Mouse (Mus musculus): ENCODE results near the gene Hs3st3b1. TPM values are rescaled to one million over a fixed set of nuclear protein-coding genes. Genes with fewer than 3 reads are reported as not detected.

The Hs3st3b1 gene
- polyA plus RNA-seq, 1 experiment from 2014 or later, result 33.2 TPM

DNA sequence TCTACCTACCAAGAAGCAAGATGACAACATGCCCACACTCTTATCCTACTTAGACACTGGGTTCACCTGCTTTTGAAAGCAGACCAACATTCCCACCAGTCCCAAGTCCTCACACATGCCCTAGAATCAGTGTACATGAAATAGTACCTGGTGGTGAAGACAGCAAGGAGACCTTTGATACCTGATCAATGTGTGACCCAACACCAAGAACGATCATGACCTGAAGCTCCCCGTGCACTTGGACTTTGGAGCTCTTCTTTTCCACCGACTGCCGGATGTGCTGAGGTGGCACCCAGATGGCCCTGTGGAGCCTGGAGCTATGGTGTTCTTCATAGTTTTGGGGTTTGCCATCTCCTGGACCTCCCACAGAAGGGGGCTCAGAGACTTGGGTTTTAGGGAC lies 43.5 kb downstream of the Hs3st3b1 start:
- H3K9ac ChIP-seq, result no peak overlapping the region
- no peak overlapping the region for H3K27ac ChIP-seq
- no peak overlapping the region for H3K4me2 ChIP-seq
- 92% methylated on average over 4 of the region's 4 CpGs for WGBS
- H3K4me3 ChIP-seq (replicated peaks), result no peak overlapping the region
- no peaks in the 10 kb centered on the region for H3K9me3 ChIP-seq (replicated peaks)
- H3K36me3 ChIP-seq, result no peaks in the 10 kb centered on the region
- peaks cover 22% of the 10 kb centered on the region for H3K4me1 ChIP-seq
- ATAC-seq (replicated peaks; ENCODE audit: low FRiP score), result no peak
- H3K27me3 ChIP-seq, result peaks cover 14% of the 10 kb centered on the region; the same call in 1 of the 2 replicates

DNA sequence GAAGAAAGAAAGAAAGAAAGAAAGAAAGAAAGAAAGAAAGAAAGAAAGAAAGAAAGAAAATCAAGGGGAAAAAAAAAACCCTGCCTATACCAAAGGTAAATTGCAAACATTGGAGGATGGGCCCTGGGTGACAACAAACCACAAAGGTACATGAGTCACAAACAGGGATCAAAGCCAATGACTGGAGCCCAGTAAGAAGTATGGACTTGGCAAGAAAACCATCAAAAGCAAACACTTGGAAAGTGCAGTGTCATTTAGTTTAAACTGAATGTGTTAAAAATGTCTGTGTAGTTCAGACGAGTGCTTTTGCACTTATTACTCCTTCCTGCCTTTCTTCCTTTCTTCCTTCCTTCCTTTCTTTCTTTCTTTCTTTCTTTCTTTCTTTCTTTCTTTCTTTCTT lies 59.3 kb downstream of the Hs3st3b1 start:
- H3K4me2 ChIP-seq, result no peak overlapping the region
- no peak for ATAC-seq (replicated peaks; ENCODE audit: low FRiP score)
- H3K9ac ChIP-seq, result no peak overlapping the region
- H3K4me1 ChIP-seq, result peaks cover 21% of the 10 kb centered on the region
- H3K36me3 ChIP-seq, result no peaks in the 10 kb centered on the region
- H3K27me3 ChIP-seq, result no peaks in the 10 kb centered on the region; the same call in 1 of the 2 replicates
- H3K9me3 ChIP-seq (replicated peaks), result no peaks in the 10 kb centered on the region
- 60% methylated on average over 1 of the region's 1 CpGs for WGBS
- no peak overlapping the region for H3K4me3 ChIP-seq (replicated peaks)
- H3K27ac ChIP-seq, result no peak overlapping the region

DNA sequence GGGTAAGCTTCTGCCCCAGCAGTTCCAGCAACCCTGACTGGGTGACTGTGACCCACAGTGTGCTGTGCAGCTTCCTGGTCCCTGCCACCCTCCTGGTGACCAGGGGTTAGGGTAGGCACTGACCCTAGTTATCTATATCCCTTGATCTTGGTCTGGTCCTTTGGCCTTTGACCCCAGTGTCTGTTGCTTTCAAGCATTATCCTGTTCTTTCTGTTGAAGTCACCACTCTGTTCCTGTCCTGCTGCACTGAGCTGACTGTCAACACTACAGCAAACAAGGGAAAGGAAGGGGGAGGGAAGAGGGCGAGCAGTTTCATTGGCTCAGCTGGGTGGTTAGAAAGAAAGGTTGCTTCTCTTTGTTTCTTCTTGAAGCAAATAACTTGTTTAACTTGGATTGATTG lies 60.1 kb downstream of the Hs3st3b1 start:
- Histone ChIP-seq H3K9me3 (replicated peaks) (no peaks in the 10 kb centered on the region), H3K4me1 (peaks cover 21% of the 10 kb centered on the region), H3K27ac (no peak overlapping the region), H3K4me3 (replicated peaks) (no peak overlapping the region), H3K36me3 (no peaks in the 10 kb centered on the region), H3K9ac (no peak overlapping the region), H3K4me2 (no peak overlapping the region), H3K27me3 (no peaks in the 10 kb centered on the region; the same call in 1 of the 2 replicates)
- ATAC-seq (replicated peaks; ENCODE audit: low FRiP score), result no peak
- WGBS, result 44% methylated on average over 1 of the region's 1 CpGs

DNA sequence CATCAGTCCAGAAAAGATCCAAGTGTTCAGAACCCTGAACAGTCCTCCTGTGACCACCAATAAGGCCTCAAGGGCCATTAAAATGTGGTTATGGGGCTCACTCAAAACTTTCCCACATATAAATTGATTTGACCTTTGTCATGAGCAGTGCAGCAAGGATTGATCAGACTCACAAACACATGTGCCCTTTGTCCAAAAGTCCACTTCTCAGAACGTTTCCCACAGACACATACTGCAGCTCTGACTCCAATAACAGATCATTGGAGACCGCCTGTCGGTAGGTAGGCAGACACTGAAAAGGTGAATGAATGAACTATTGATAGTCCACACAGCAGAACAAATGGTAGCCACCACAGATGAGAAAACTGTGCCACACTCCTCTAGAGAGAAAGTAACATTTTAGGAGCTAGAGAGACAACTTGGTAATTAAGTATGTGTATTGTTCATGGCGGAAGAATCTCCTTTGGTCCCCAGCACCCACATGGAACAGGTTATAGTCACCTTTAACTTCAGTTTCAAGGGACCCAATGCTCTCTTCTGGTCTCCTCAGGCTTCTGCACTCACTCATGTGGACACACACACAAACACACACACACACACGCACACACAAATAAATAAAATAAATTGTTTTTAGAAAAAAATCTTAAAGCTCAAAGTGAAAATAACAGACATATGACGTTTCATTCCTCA lies 70.9 kb downstream of the Hs3st3b1 start:
- Histone ChIP-seq H3K27me3 (no peaks in the 10 kb centered on the region), H3K27ac (no peak overlapping the region), H3K4me2 (no peak overlapping the region), H3K9ac (no peak overlapping the region), H3K9me3 (replicated peaks) (no peaks in the 10 kb centered on the region), H3K36me3 (no peaks in the 10 kb centered on the region), H3K4me3 (replicated peaks) (no peak overlapping the region), H3K4me1 (no peaks in the 10 kb centered on the region)
- 83% methylated on average over 6 of the region's 6 CpGs for WGBS
- ATAC-seq (replicated peaks; ENCODE audit: low FRiP score), result no peak

DNA sequence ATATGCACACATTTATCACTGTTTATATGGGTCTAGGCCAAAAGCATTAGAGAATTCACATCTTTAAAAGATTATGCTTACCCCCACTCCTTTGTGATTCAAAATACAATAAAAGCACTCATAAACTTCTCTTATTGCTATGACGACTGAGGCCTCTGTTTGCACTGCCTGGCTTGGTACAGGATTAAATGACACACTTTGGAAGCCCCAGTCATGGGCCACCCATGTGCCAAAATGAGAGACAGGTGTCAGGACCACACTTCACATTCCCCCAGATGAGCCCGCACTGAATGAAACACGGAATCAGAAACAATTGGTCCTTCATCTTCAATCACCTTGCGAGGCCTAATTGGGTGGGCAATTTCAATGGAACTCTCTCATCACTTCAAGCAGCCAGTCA lies 71.8 kb downstream of the Hs3st3b1 start:
- H3K36me3 ChIP-seq, result no peaks in the 10 kb centered on the region
- H3K4me3 ChIP-seq (replicated peaks), result no peak overlapping the region
- no peaks in the 10 kb centered on the region for H3K9me3 ChIP-seq (replicated peaks)
- ATAC-seq (replicated peaks; ENCODE audit: low FRiP score), result no peak
- H3K27ac ChIP-seq, result no peak overlapping the region
- H3K4me2 ChIP-seq, result no peak overlapping the region
- no peak overlapping the region for H3K9ac ChIP-seq
- H3K27me3 ChIP-seq, result no peaks in the 10 kb centered on the region
- H3K4me1 ChIP-seq, result no peaks in the 10 kb centered on the region
- WGBS, result 81% methylated on average over 4 of the region's 4 CpGs

DNA sequence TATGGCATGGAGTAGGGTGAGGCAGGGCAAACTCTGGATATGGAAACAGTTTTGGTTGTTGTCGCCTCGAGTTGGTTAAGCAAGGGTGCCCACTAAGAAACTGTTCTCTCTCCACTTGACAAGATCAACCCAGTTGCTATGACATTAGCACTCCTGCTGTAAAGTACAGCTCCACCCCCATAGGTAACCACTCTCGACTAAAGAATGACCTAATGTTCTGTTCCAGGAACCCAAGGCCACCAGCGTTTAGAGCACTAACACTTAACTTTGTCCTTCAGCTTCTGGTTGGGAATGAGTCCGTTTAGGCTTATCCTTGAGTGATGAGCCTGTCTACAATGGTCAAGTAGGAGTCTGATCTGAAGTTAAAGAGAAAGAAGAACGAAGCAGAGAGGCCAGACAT lies 76.7 kb downstream of the Hs3st3b1 start:
- WGBS, result no CpG with 5 or more reads among the region's 6 CpGs
- H3K4me2 ChIP-seq, result no peak overlapping the region
- H3K9ac ChIP-seq, result no peak overlapping the region
- H3K4me1 ChIP-seq, result peaks cover 4% of the 10 kb centered on the region; the same call in 1 of the 2 replicates
- ATAC-seq (replicated peaks; ENCODE audit: low FRiP score), result no peak
- H3K4me3 ChIP-seq (replicated peaks), result no peak overlapping the region
- H3K27ac ChIP-seq, result no peak overlapping the region
- H3K9me3 ChIP-seq (replicated peaks), result no peaks in the 10 kb centered on the region
- no peaks in the 10 kb centered on the region for H3K36me3 ChIP-seq
- H3K27me3 ChIP-seq, result no peaks in the 10 kb centered on the region

DNA sequence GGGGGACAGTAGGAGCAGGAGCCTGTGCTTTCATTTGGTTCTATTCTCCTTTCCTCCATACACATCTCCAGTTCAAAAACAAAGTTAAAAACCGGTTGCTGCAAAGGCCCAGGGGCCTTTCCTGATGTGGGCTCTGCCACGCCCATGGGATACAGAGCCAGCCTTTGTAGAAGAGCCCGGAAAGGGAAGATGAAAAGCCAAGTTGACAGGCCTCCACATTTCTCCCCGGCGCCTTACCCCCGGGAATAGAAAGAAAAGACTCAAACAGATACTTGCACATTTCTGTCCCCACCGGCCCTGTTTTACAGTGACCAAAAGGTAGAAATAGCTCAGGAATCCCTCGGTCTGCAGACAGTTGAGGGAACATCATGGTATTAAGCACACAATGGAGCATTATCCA lies 77.4 kb downstream of the Hs3st3b1 start:
- ATAC-seq (replicated peaks; ENCODE audit: low FRiP score), result no peak
- no peak overlapping the region for H3K9ac ChIP-seq
- H3K36me3 ChIP-seq, result no peaks in the 10 kb centered on the region
- H3K4me3 ChIP-seq (replicated peaks), result no peak overlapping the region
- H3K4me1 ChIP-seq, result peaks cover 4% of the 10 kb centered on the region; the same call in 1 of the 2 replicates
- H3K27ac ChIP-seq, result no peak overlapping the region
- WGBS, result 34% methylated on average over 8 of the region's 8 CpGs
- no peaks in the 10 kb centered on the region for H3K9me3 ChIP-seq (replicated peaks)
- no peaks in the 10 kb centered on the region for H3K27me3 ChIP-seq
- no peak overlapping the region for H3K4me2 ChIP-seq

DNA sequence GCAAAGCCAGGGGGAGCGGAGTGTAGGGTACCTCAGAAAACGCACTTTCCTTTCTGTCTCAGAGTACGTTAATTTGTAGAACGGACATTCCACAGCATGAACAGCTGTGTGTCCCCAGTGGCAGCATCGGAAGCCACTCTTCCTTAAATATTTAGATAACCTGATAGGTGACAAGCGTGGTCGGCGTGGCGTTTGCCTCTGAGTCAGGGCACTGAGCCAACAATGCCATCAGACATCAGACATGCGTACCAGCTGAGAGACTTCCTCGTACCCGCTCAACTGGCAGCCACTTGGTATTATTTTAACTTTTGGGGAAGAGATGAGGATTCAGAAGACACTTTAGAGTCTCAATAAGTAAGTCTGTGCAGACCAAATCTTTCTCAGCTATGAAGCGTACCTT lies 84.6 kb downstream of the Hs3st3b1 start:
- no peak for ATAC-seq (replicated peaks; ENCODE audit: low FRiP score)
- H3K4me1 ChIP-seq, result 0 out of 2 replicates have a peak, but pooled peaks cover 5% of the 10 kb centered on the region
- 43% methylated on average over 13 of the region's 13 CpGs for WGBS
- no peak overlapping the region for H3K27ac ChIP-seq
- H3K36me3 ChIP-seq, result no peaks in the 10 kb centered on the region
- no peaks in the 10 kb centered on the region for H3K27me3 ChIP-seq
- H3K9me3 ChIP-seq (replicated peaks), result no peaks in the 10 kb centered on the region
- no peak overlapping the region for H3K4me3 ChIP-seq (replicated peaks)
- no peak overlapping the region for H3K4me2 ChIP-seq
- H3K9ac ChIP-seq, result no peak overlapping the region

Other genes with a start within 250 kb of the Hs3st3b1 start
- 27.2 and 28.7 TPM in 2 replicates for gene Cox10, start 157.2 kb upstream of the Hs3st3b1 start, polyA plus RNA-seq (2015; fragmentation: Nextera tagmentation; extraction: Ambion mirVana)